Mouse (Mus musculus) heart, postnatal 25 days (tissue): ENCODE results near the gene Pdzd2. TPM values are rescaled to one million over a fixed set of nuclear protein-coding genes. Genes with fewer than 3 reads are reported as not detected.

ENCODE experiments used
- DNase-seq: peaks from one replicate; pipeline ENCODE4 v3.0.0; 2022; ENCODE audit warnings: low spot score
- intact Hi-C: fragments of 180-260 bp; cut with DNase I; formaldehyde crosslinking; loops from one replicate; pipeline ENCODE4 v1.15.1; 2025
- total RNA-seq, 2 experiments: library from RNA; stranded (reverse); gene quantifications; 2 replicates each; pipeline ENCODE4 v1.2.3; 2021

The Pdzd2 gene
- total RNA-seq, 2 experiments from 2014 or later = 93.0 to 118 TPM

- no peak for DNase-seq
- intact Hi-C loops = no loop called here
Observed at GRCm38 (mm10) chr15:12506514-12506913, 233.2 kb downstream of the Pdzd2 start.

- DNase-seq = no peak
- intact Hi-C loops = no loop called here
Observed at GRCm38 (mm10) chr15:12506085-12506484, 233.6 kb downstream of the Pdzd2 start.

DNA sequence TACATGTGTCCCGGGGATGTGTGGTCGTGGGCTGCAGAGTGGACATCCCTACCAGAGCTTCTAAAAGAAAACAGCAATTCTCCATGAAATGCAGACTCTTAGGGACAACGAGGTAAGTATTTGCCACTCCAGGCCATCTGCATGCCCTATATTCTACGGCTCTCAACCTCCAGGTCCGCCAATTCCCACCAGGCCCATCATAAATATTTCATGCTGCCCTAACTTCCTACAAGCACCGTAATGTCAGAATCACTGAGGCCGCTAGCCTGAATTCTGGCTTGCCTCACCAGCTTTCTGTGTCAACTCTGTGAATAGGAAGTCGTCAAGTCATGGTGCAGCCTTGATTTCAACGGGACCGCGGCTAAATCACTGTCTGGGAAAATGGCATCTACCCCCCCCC is 234.2 kb downstream of the Pdzd2 start:
- DNase-seq = no peak
- intact Hi-C loops = no loop called here

DNA sequence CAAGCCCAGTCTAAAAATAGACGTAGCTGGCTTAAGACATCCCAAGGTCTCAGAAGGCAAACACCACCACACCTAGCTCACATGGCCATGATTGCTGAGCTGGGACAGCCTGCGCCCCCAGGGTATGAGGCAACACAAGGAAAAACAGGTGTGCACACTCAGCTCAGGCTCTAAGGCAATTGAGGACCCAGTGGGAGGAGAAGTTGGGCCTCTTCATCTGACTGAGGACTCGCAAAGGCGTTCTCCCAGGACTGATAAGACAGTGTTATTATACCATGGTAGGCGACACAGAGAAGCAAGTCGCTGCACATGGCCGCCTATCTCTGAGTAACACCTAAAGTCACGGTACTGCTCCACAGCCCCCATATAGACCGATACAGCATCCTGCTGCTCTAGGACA is 235.8 kb downstream of the Pdzd2 start:
- intact Hi-C loops = loop anchor here (5.0 kb wide), 1 partner anchor 43 kb away; no protein-coding TSS in a partner anchor

GRCm38 (mm10) chr15:12501924-12502548 is 237.7 kb downstream of the Pdzd2 start:
- no peak for DNase-seq
- intact Hi-C loops = loop anchor here (5.0 kb wide), 1 partner anchor 45 kb away; no protein-coding TSS in a partner anchor

More for the DNA sequence above, 235.8 kb downstream of the Pdzd2 start:
- DNase-seq = no peak

GRCm38 (mm10) chr15:12500674-12501073 is 239.1 kb downstream of the Pdzd2 start:
- intact Hi-C loops = loop anchor here (5.0 kb wide), 1 partner anchor 47 kb away; no protein-coding TSS in a partner anchor
- DNase-seq = no peak

DNA sequence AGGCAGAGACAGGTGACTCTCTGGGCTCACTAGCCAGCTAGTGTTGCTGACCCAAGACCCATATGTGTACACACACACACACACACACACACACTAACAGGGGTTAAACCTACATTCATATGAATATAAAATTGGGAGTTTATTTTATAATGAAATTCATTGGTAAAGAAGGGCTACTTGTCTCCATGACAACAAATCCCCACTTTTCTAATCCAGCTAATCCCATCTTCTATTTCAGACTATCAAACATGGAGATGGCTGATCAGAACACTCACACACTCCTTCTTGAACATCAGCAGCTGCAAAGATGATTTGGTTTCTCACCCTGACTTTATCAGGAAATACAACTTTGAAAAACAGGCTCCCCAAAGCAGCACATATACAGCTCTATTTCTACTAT is 245.6 kb downstream of the Pdzd2 start:
- no peak for DNase-seq
- intact Hi-C loops = loop anchor here (5.0 kb wide), 1 partner anchor 77 kb away; no protein-coding TSS in a partner anchor

DNA sequence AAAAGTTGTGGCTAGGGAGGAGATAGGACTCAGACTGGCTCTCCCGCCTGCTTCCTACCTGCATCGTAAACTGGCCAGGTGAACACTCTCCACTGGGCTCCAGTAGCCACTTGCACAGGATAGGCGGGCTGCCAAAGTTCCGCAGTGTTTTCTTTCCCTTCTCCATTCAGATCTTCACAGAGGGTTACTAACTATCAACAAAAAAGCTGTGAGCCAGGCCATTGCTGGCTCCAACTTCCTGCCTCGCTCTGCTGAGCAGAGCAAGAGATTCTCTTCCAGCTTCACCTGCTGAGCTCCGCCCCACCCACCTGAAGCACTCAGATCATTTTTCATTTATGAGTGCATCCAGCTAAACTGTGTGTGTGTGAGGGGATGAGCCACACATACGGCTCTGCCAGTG is 246.5 kb downstream of the Pdzd2 start:
- no peak for DNase-seq
- intact Hi-C loops = loop anchor here (5.0 kb wide), 1 partner anchor 76 kb away; no protein-coding TSS in a partner anchor

DNA sequence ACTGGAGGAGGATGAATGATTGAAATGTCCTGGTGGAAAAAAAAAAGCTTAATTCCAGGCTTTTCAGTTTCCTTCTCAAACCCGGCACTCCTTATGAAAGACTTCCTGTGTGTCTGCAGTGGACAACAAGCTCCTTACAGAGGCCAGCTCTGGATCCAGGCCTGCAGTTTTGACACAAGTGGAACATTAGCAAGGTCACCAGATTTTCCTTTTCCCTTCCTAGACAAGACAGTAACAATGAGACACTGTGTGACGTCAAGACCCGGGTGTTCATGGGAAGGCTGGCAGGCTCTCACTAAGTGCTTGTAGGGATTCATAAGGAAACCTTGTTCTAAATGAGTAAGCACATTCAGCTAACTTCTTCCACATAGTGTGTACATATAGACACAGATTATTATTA is 248.8 kb downstream of the Pdzd2 start:
- peak; percentile 61 for DNase-seq
- intact Hi-C loops = loop anchor here (5.0 kb wide), 1 partner anchor 74 kb away; no protein-coding TSS in a partner anchor

GRCm38 (mm10) chr15:12490527-12490926 is 249.2 kb downstream of the Pdzd2 start:
- peak; percentile 47 for DNase-seq
- intact Hi-C loops = loop anchor here (5.0 kb wide), 1 partner anchor 73 kb away; no protein-coding TSS in a partner anchor

DNA sequence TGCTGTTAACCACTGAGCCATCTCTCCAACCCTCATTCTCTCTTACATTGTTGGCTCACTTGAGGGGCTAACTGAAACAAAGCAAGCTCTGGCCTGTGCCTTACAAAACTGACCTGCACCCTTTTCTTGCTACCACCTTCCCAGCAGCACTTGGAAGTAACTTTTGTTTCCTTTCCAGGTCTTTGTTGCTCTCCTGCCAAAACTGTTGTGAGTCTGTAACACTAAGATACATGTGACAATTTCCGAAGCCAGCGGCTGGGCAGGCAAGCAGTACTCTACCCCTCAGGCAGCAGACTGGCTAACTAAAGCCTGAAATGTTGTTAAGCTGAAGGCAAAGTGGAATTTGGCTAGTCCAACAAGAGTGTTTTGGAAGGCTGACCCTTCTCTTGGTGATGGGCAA is 251.4 kb downstream of the Pdzd2 start:
- intact Hi-C loops = loop anchor here (5.0 kb wide), 1 partner anchor 51 kb away; no protein-coding TSS in a partner anchor
- no peak for DNase-seq

GRCm38 (mm10) chr15:12481261-12481660 is 258.5 kb downstream of the Pdzd2 start:
- intact Hi-C loops = no loop called here
- DNase-seq = no peak

GRCm38 (mm10) chr15:12480369-12480768 is 259.4 kb downstream of the Pdzd2 start:
- intact Hi-C loops = no loop called here
- no peak for DNase-seq

DNA sequence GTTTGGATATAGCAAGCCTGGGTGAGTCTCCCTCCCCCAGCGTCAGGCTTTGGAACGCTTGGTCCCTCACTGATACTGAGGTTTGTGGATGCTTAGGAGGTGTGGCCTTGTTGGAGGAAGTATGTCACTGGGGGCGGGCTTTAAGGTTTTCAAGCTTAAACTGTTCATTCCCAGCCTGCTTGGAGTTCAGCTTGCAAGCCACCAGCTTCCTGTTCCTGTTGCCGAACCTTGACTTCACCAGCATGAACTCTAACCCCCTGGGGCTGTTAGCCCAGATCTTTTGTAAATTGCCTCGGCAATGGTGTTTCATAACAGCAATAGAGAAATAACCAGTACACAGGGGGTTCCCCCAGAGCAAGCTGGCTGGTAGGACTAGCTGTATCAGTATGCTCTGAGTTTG is 260.4 kb downstream of the Pdzd2 start:
- intact Hi-C loops = no loop called here
- no peak for DNase-seq

DNA sequence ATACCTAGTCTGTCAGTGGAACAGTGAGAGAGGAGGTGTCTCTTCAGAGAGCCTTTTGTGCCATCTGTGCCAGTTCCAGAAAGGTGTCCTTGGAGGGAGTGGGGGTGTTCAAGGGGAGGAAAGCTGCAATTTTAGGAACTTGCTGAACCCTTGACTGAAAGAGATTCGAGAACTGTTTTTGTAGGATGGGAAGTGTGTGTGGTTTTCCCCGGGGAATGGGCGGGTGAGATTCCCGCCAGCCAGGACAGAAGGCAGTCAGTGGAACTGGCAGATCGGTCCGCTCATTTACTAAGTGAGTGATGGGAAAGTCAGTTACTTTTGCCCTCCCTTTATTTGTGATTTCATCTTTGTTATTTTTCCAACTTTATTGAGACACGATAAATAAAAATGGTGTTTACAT is 266.1 kb downstream of the Pdzd2 start:
- intact Hi-C loops = no loop called here
- DNase-seq = no peak

GRCm38 (mm10) chr15:12472646-12473045 is 267.1 kb downstream of the Pdzd2 start:
- intact Hi-C loops = no loop called here
- DNase-seq = no peak

- no peak for DNase-seq
- intact Hi-C loops = no loop called here
Observed at GRCm38 (mm10) chr15:12470900-12471838, 268.6 kb downstream of the Pdzd2 start.

GRCm38 (mm10) chr15:12468625-12469024 is 271.1 kb downstream of the Pdzd2 start:
- intact Hi-C loops = no loop called here

GRCm38 (mm10) chr15:12465748-12466147 is 274.0 kb downstream of the Pdzd2 start:
- no peak for DNase-seq
- intact Hi-C loops = no loop called here

More at GRCm38 (mm10) chr15:12468625-12469024, 271.1 kb downstream of the Pdzd2 start:
- DNase-seq = no peak

- no peak for DNase-seq
- intact Hi-C loops = no loop called here
Observed at GRCm38 (mm10) chr15:12456808-12457207, 282.9 kb downstream of the Pdzd2 start.

- no peak for DNase-seq
- intact Hi-C loops = no loop called here
Observed at GRCm38 (mm10) chr15:12453343-12453742, 286.4 kb downstream of the Pdzd2 start.
